Mouse (Mus musculus): ENCODE results near the gene Psen1. TPM values are rescaled to one million over a fixed set of nuclear protein-coding genes. Genes with fewer than 3 reads are reported as not detected.

Gene Psen1
- polyA plus RNA-seq, 1 experiment from 2014 or later, result 76.9 TPM

GRCm38 (mm10) chr12:83781204-83781603 lies 93.3 kb downstream of the Psen1 start:
- H3K4me3 ChIP-seq (replicated peaks; ENCODE audit: low read length), result no peak overlapping the region
- no peaks in the 10 kb centered on the region for H3K27me3 ChIP-seq (ENCODE audit: control insufficient read depth, insufficient read depth, low read length)
- H3K9me3 ChIP-seq (replicated peaks; ENCODE audit: control insufficient read depth, low read length), result no peaks in the 10 kb centered on the region
- 48% methylated on average over 7 of the region's 7 CpGs for WGBS
- peak; percentile 42; the same call in 1 of the 2 replicates for ATAC-seq (ENCODE audit: insufficient read depth, low FRiP score)
- H3K27ac ChIP-seq (ENCODE audit: low read length), result no peak overlapping the region
- no peak overlapping the region for H3K9ac ChIP-seq (ENCODE audit: low read length)
- no peak overlapping the region for H3K4me2 ChIP-seq (ENCODE audit: low read depth, low read length)
- no peaks in the 10 kb centered on the region for H3K36me3 ChIP-seq (ENCODE audit: control insufficient read depth, insufficient read depth, low read length)
- no peaks in the 10 kb centered on the region for H3K4me1 ChIP-seq (ENCODE audit: control insufficient read depth, insufficient read depth, low read length)

GRCm38 (mm10) chr12:83781640-83782278 lies 93.8 kb downstream of the Psen1 start:
- H3K27ac ChIP-seq (ENCODE audit: low read length), result no peak overlapping the region
- WGBS, result 71% methylated on average over 23 of the region's 23 CpGs
- H3K36me3 ChIP-seq (ENCODE audit: control insufficient read depth, insufficient read depth, low read length), result no peaks in the 10 kb centered on the region
- no peak overlapping the region for H3K4me2 ChIP-seq (ENCODE audit: low read depth, low read length)
- ATAC-seq (ENCODE audit: insufficient read depth, low FRiP score), result no peak
- no peak overlapping the region for H3K9ac ChIP-seq (ENCODE audit: low read length)
- no peaks in the 10 kb centered on the region for H3K27me3 ChIP-seq (ENCODE audit: control insufficient read depth, insufficient read depth, low read length)
- H3K4me3 ChIP-seq (replicated peaks; ENCODE audit: low read length), result no peak overlapping the region
- no peaks in the 10 kb centered on the region for H3K9me3 ChIP-seq (replicated peaks; ENCODE audit: control insufficient read depth, low read length)
- H3K4me1 ChIP-seq (ENCODE audit: control insufficient read depth, insufficient read depth, low read length), result no peaks in the 10 kb centered on the region

DNA sequence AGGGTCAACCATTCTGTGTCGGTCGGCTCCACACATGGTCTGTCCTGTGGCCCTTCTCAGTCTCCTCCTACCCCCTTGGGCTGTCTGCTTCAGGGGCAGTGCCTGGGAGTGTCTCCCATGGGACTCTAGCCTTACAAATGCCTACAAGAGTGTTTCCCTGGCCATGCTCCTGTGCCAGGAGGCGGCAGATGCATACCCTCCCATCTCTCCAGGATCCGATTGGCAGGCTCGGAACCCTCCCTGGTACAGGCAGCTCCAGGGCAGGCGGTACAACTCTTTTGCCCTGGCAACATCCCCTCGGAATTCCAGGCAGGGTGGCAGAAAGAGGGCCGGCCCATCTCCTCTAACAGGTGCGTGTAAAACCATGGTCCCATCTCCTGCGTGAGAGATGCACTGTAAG lies 94.7 kb downstream of the Psen1 start:
- Histone ChIP-seq H3K4me1 (ENCODE audit: control insufficient read depth, insufficient read depth, low read length) (no peaks in the 10 kb centered on the region), H3K9me3 (replicated peaks; ENCODE audit: control insufficient read depth, low read length) (no peaks in the 10 kb centered on the region), H3K27ac (ENCODE audit: low read length) (no peak overlapping the region), H3K9ac (ENCODE audit: low read length) (no peak overlapping the region), H3K36me3 (ENCODE audit: control insufficient read depth, insufficient read depth, low read length) (no peaks in the 10 kb centered on the region), H3K4me3 (replicated peaks; ENCODE audit: low read length) (no peak overlapping the region), H3K27me3 (ENCODE audit: control insufficient read depth, insufficient read depth, low read length) (no peaks in the 10 kb centered on the region), H3K4me2 (ENCODE audit: low read depth, low read length) (no peak overlapping the region)
- 86% methylated on average over 10 of the region's 10 CpGs for WGBS
- ATAC-seq (ENCODE audit: insufficient read depth, low FRiP score), result no peak

Other genes starting within 250 kb of the Psen1 start
- 4.2 and 4.4 TPM in 2 replicates for gene Dpf3, start 200.4 kb upstream of the Psen1 start, polyA plus RNA-seq (2015; fragmentation: Nextera tagmentation; extraction: Ambion mirVana)
- 37.1 and 42.0 TPM in 2 replicates for gene Dcaf4, start 167.7 kb upstream of the Psen1 start, polyA plus RNA-seq (2015; fragmentation: Nextera tagmentation; extraction: Ambion mirVana)
- gene Zfyve1, start 90.9 kb upstream of the Psen1 start, polyA plus RNA-seq (2015; fragmentation: Nextera tagmentation; extraction: Ambion mirVana), result 15.6 and 16.6 TPM in 2 replicates
- gene Rbm25, start 56.9 kb upstream of the Psen1 start, polyA plus RNA-seq (2015; fragmentation: Nextera tagmentation; extraction: Ambion mirVana), result 200 and 201 TPM in 2 replicates
- 4.3 and 4.9 TPM in 2 replicates for gene Papln, start 75.5 kb downstream of the Psen1 start, polyA plus RNA-seq (2015; fragmentation: Nextera tagmentation; extraction: Ambion mirVana)
- gene Numb, start 233.8 kb downstream of the Psen1 start, polyA plus RNA-seq (2015; fragmentation: Nextera tagmentation; extraction: Ambion mirVana), result 37.6 and 41.3 TPM in 2 replicates

Measured in stomach, embryonic 16.5 days (tissue).